Mouse (Mus musculus) midbrain, postnatal 0 days (tissue): ENCODE data around the gene Zdhhc14. TPM values are rescaled to one million over a fixed set of nuclear protein-coding genes. Genes with fewer than 3 reads are reported as not detected.

Experiments
- ATAC-seq: fragments of 200-750 bp; cut with Nextera tagmentation; 2 replicates; pipeline ENCODE4 v1.8.0; 2017; ENCODE audit warnings: moderate number of reproducible peaks, mild to moderate bottlenecking, moderate TSS enrichment, moderate library complexity; ENCODE audit not compliant: low FRiP score
- DNase-seq: peaks from one replicate; pipeline ENCODE4 v3.0.0-alpha.2; 2015; ENCODE audit warnings: low spot score
- H3K27ac ChIP-seq: fragments of 300-500 bp; sonication (generic); 2 replicates; pipeline ENCODE4 v1.5.1; 2014; ENCODE audit warnings: low read depth, mild to moderate bottlenecking, low read length, mixed read lengths
- H3K27me3 ChIP-seq: fragments of 300-500 bp; sonication (generic); 2 replicates; pipeline ENCODE4 v1.6.1; 2014; ENCODE audit warnings: low read length, control low read depth, mixed read lengths; ENCODE audit not compliant: insufficient read depth
- H3K36me3 ChIP-seq: fragments of 300-500 bp; sonication (generic); 2 replicates; pipeline ENCODE4 v1.6.1; 2014; ENCODE audit warnings: low read length, control low read depth, mixed read lengths; ENCODE audit not compliant: insufficient read depth
- H3K4me1 ChIP-seq: fragments of 300-500 bp; sonication (generic); 2 replicates; pipeline ENCODE4 v1.6.1; 2014; ENCODE audit warnings: mild to moderate bottlenecking, control low read depth, antibody characterized with exemption, low read length, mixed read lengths; ENCODE audit not compliant: insufficient read depth
- H3K4me2 ChIP-seq: fragments of 300-500 bp; sonication (generic); 2 replicates; pipeline ENCODE4 v1.6.1; 2014; ENCODE audit warnings: low read depth, mild to moderate bottlenecking, low read length, mixed read lengths; ENCODE audit not compliant: poor library complexity, severe bottlenecking
- H3K4me3 ChIP-seq: fragments of 300-500 bp; sonication (generic); 2 replicates; pipeline ENCODE4 v1.5.1; 2014; ENCODE audit warnings: low read depth, mild to moderate bottlenecking, low read length, moderate library complexity
- H3K9ac ChIP-seq: fragments of 300-500 bp; sonication (generic); replicated peaks from 2 replicates; pipeline ENCODE4 v1.6.1; 2014; ENCODE audit warnings: mild to moderate bottlenecking, low read length, moderate library complexity, mixed read lengths; ENCODE audit not compliant: poor library complexity, severe bottlenecking
- H3K9me3 ChIP-seq: fragments of 300-500 bp; sonication (generic); 2 replicates; pipeline ENCODE4 v1.6.1; 2016; ENCODE audit warnings: low read length, control low read depth
- CTCF ChIP-seq: IDR thresholded peaks from 2 replicates; pipeline ENCODE4 v1.5.1; 2016; ENCODE audit warnings: antibody characterized with exemption, mild to moderate bottlenecking
- WGBS: fragments of 180-500 bp; shearing (Covaris S2); extraction: QIAGEN DNeasy Blood & Tissue Kit; methylation state at CpG from one replicate; pipeline ENCODE4 v1.1.7; 2014; 5-methylcytosine and 5-hydroxymethylcytosine counted together
- polyA plus RNA-seq: library from polyadenylated mRNA; unstranded; fragments of >200 nt; fragmentation: Nextera tagmentation; extraction: Ambion mirVana; gene quantifications from 2 replicates; pipeline ENCODE4 v1.2.1, GENCODE M21; 2015
- total RNA-seq: library from RNA; depleted of rRNA; stranded (reverse); fragments of >200 nt; gene quantifications from 2 replicates; pipeline ENCODE4 v1.2.3, GENCODE M21; 2014

Zdhhc14 gene
- total and polyA plus RNA-seq, 2 experiments from 2014 or later = 9.6 to 18.3 TPM

GRCm38 (mm10) chr17:5690746-5691535 is 198.6 kb downstream of the Zdhhc14 start:
- Histone ChIP-seq H3K27me3 (no peaks in the 10 kb centered on the region), H3K36me3 (no peaks in the 10 kb centered on the region), H3K27ac (no peak overlapping the region), H3K9me3 (no peaks in the 10 kb centered on the region), H3K4me1 (no peaks in the 10 kb centered on the region), H3K4me3 (no peak overlapping the region), H3K9ac (no peak overlapping the region), H3K4me2 (no peak overlapping the region)
- WGBS = 87% methylated on average over 8 of the region's 8 CpGs
- DNase-seq (no peak), ATAC-seq (no peak)
- peak; percentile 18; the same call in 1 of the 2 replicates for TF ChIP-seq CTCF

GRCm38 (mm10) chr17:5692661-5693060 is 200.3 kb downstream of the Zdhhc14 start:
- ATAC-seq (no peak), DNase-seq (no peak)
- no peak overlapping the region for H3K4me2 ChIP-seq
- no peaks in the 10 kb centered on the region for H3K36me3 ChIP-seq
- no peaks in the 10 kb centered on the region for H3K4me1 ChIP-seq
- no peaks in the 10 kb centered on the region for H3K27me3 ChIP-seq
- H3K4me3 ChIP-seq = no peak overlapping the region
- no peak overlapping the region for H3K27ac ChIP-seq
- no peak for TF ChIP-seq CTCF
- no peak overlapping the region for H3K9ac ChIP-seq
- H3K9me3 ChIP-seq = no peaks in the 10 kb centered on the region
- WGBS = 76% methylated on average over 3 of the region's 3 CpGs

- WGBS = 80% methylated on average over 7 of the region's 7 CpGs
- ATAC-seq (no peak), DNase-seq (no peak)
- no peak for TF ChIP-seq CTCF
- Histone ChIP-seq H3K4me1 (no peaks in the 10 kb centered on the region), H3K4me3 (no peak overlapping the region), H3K4me2 (no peak overlapping the region), H3K27ac (no peak overlapping the region), H3K9me3 (no peaks in the 10 kb centered on the region), H3K27me3 (no peaks in the 10 kb centered on the region), H3K36me3 (no peaks in the 10 kb centered on the region), H3K9ac (no peak overlapping the region)
Observed at GRCm38 (mm10) chr17:5693256-5693655, 200.9 kb downstream of the Zdhhc14 start.

GRCm38 (mm10) chr17:5698447-5699096 is 206.2 kb downstream of the Zdhhc14 start:
- Histone ChIP-seq H3K4me3 (no peak overlapping the region), H3K4me1 (no peaks in the 10 kb centered on the region), H3K9ac (no peak overlapping the region), H3K9me3 (no peaks in the 10 kb centered on the region), H3K27ac (no peak overlapping the region), H3K27me3 (no peaks in the 10 kb centered on the region), H3K4me2 (no peak overlapping the region), H3K36me3 (no peaks in the 10 kb centered on the region)
- DNase-seq = peak; percentile 33
- 63% methylated on average over 7 of the region's 7 CpGs for WGBS
- no peak for TF ChIP-seq CTCF
- no peak for ATAC-seq

- H3K4me2 ChIP-seq = no peak overlapping the region
Observed at GRCm38 (mm10) chr17:5710320-5711104, 218.2 kb downstream of the Zdhhc14 start.

More at GRCm38 (mm10) chr17:5710320-5711104, 218.2 kb downstream of the Zdhhc14 start:
- ATAC-seq = no peak
- H3K27ac ChIP-seq = no peak overlapping the region
- peak; percentile 26 for DNase-seq
- H3K27me3 ChIP-seq = no peaks in the 10 kb centered on the region
- no peak overlapping the region for H3K4me3 ChIP-seq
- 58% methylated on average over 7 of the region's 7 CpGs for WGBS
- peaks cover 3% of the 10 kb centered on the region; the same call in 1 of the 2 replicates for H3K4me1 ChIP-seq
- TF ChIP-seq CTCF = no peak
- H3K9ac ChIP-seq = no peak overlapping the region
- H3K36me3 ChIP-seq = no peaks in the 10 kb centered on the region
- no peaks in the 10 kb centered on the region for H3K9me3 ChIP-seq
